Mouse (Mus musculus): ENCODE measurements around the gene Kcnj12.

Gene Kcnj12

DNA sequence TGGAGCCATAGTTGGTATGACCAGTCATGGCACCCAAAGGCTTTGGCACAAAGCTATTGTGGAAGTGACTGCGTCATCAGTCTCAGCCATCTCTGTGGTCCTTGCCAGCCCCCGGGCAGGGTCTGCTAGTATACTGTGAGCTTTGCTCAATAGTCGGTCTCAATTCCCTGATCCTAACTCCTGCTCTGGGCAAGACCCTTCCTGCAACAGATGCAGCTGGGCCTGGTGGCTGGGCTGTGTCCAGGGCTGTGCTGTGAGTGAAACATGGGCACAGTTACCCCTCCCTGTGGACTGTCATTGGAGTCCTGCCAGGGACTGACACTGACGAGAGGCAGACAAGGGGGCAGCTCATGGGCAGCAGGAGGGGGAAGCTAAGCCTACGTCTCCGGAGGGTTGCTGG lies 2.6 kb downstream of the Kcnj12 start:
- no peak for DNase-seq (ENCODE audit: low read depth, low spot score)

DNA sequence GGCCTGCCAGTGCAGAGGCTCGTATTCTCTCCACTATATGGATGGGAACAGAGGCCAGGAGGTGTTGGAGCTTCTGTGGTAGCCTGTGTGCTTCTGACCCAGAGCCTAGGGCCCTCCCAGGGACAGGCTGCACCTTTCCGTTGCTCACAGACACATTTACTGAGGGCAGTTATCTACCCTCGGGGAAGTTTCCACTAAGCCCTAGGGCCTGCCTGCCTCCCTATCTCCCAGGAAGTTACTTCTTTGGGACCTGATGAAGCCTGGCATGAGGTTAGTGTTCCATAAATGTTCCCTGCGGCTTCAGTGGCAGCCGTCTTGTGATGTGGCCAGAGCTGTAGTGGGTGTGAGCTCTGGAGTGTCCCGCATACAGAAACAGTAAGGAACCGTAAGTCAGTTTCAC lies 3.2 kb downstream of the Kcnj12 start:
- DNase-seq (ENCODE audit: low read depth, low spot score): no peak

DNA sequence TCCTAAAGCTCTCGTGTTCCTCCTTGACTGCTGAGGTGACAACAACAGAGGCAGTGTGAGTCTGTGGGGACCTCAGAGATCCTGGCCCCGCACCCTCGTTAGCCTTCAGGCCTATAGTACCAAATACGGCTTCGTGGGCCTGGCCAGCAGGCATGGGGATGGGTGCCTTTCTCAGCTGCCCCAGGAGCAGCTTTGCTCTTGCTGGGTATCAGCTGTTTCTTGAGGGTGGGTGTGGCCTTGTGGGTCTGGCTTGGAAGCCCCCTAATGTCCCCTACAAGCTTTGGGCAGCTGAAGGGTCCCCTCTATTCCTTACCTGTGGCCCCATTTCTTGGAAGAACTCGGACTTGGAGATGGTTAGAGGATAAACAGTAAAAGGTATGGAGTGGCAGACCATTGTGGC lies 4.0 kb downstream of the Kcnj12 start:
- DNase-seq (ENCODE audit: low read depth, low spot score): no peak

DNA sequence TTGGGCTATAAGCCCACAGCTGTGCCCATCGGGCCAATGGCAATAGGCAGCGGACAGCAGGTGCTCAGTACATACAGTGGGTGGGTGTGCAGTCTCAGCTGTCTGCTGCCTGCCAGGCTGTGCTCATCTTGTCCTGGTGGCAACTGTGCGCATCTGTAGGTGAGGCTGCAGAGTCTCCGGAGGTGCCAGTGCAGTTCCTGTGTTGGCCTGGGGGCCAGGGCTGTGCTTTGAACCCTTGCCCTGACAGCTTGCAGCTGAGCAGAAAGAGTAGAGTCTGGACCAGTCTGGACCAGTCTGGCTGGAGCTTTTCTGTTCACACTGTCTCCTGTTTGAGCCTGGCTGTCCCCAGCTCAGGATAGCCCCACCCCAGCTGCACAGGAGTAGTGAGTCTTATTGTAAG lies 4.8 kb downstream of the Kcnj12 start:
- DNase-seq (ENCODE audit: low read depth, low spot score): no peak

DNA sequence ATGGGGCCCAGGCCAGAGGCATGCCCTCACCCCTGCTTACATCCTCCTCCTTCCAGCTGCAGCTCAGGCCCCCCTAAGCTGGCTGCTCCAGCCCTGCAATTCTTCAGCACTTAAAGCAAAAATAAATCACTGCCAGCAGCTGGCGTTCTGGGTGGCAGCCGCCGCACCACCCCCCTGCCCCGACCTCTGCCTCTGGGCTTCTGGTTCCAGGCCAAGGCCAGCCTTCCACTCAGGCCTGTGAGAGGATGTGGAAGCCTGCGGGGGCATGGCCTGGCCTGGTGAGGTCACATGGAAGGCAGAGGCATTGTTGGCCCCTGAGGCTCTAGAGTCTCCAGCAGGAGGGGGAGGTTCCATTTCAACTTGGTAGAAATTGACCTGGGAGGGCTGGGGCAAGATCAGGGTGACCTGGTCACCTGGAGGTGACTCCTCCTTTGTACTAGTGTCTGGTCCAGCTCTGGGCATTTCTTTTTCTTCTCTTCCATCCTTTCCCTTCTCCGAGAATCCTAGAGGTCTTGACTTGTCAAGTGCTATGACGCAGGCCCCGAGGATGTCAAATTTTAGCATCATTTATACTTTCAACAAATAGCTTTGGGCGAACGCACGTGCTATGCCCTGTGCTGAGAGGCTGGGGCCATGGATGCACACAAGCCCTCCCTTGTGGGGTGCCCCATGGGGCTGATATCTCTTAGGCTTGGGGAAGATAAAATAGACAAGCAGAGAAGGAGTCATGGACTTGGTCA lies 6.0 kb downstream of the Kcnj12 start:
- no peak for DNase-seq (ENCODE audit: low read depth, low spot score)

DNA sequence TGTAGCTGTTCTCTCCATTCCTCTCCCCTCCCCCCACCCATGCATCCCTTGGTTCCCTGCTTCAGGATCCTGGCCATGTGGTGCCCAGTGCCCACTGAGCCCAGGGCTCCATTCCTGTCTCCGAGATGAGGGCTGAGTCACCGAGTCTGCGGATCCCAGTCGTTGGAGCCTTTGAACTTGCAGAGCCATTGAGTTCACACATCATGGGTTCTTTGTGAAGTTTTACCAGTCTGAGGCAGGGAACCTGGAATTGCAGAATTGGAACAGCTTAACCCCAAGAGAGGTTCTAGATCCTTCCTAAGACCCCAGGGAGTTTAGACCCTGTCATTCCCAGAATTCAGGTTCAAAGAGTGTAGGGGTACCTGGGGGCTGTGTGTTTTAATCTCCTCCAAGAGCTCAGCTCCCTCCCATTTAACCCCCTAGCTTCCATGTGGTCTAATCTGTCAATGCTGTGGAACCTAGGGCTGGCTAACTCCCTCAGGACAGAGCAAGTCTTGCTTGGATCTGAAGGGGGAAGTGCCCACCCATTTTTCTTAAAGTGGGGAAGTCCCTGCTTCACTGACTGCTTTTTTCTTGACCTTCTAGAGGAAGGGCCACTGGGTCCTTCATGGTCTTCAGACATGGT lies 6.9 kb downstream of the Kcnj12 start:
- DNase-seq (ENCODE audit: low read depth, low spot score): no peak

DNA sequence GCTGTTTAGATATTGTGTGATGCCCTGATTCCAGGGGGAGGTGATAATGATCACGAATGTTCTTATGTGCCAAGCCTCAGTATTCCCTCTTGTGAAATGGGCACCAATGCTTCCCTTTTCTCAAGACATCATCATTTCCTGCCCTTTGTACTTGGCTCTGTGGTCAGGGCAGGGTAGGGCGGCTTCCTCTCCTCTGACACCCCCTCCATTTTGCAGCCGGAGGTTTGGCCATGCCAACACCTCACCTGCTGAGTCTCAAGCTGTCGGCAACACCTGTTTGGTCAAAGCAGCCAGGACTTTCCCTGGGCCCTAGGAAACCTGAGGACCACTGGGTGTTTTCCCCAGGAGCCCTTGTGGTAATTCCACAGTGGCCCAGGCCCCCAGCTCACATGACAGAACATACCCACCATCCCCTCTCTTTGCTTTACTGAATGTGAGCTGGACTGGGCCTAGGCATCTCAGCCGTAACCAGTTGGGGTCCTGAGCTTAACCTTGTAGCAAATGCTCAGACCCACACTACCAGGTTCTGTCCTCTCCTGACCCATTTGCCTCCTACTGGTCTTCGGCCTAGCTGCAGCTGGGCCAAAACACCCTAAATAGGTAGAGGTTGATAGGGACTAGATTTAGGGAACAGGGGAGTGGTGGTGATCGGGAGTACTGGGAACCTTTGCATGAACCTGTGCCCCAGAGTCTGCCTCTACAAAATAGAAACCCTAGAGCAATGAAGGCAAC lies 7.7 kb downstream of the Kcnj12 start:
- DNase-seq (ENCODE audit: low read depth, low spot score): no peak

DNA sequence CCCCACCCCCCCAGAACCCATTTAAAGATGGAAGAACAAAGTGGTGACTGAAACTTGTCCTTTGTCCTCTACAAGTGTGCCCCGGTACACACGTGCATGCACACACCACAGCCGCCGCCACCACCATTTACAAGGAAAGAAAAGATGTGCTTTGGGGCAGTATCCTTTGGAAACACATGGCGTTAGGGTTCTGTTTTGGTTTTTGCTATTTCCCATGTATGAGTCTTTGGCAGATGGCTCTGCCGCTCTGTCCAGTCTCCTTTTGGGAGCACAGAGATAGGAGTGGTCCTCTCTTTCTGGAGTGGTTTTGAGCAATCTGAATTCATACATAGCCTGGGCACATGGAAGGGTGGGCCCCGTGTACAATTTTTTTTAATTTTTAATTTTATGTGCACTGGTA lies 8.8 kb downstream of the Kcnj12 start:
- no peak for DNase-seq (ENCODE audit: low read depth, low spot score)

DNA sequence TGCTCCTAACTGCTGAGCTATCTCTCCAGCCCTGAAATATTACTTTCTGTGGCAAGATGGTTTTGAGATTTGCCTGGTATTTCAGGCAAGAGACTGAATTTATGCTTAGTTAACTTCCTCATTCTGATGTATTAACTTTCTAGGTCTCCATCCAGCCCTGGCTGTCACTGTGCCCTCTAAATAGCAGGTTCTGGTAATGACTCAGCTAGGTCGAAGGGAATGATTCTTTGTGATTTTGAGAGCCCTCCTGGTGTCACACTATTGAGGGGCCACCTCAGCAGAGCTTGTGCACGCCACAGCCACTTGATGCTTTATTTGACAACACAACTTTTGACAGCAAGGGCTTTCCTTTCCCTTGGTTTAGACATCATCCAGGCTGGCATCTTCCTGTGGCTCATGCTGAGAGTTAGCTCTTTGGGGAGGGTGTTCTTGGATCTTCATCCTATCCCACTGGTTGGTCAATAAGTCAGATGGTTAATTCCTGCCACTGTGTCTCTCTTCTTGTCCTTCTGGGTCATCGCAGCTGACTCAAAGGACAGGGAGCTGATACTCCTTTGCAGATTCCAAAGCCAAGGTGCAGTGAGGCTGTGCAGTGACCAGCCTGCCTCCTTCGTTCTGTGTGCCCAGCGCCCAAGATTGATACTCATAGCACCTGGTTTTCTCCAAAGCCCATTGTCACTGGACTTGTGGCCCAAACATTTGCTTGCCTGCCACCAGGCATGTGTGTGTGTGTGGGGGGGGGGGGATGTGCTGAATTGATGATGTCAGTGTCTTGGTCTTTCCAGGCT lies 9.5 kb downstream of the Kcnj12 start:
- DNase-seq (ENCODE audit: low read depth, low spot score): no peak

DNA sequence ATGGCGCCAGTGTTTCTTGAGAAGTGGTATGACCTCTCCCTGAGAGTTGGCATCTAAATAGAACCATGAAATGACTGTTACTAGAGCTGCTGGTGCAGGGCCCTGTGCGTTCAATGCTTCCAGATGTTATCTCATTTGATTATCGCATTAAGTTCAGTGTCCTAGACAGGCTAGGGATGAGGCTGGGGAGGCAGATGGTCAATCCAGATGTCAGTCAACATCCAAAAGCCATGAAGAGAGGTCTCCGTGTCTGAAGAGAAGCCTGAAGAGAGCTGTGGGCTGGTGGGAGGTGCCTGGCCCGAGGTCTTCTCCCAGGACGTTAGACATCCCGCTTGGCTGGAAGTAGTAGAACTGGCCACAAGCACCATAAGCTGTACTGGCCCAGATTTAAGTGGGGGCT lies 10.1 kb downstream of the Kcnj12 start:
- no peak for DNase-seq (ENCODE audit: low read depth, low spot score)

DNA sequence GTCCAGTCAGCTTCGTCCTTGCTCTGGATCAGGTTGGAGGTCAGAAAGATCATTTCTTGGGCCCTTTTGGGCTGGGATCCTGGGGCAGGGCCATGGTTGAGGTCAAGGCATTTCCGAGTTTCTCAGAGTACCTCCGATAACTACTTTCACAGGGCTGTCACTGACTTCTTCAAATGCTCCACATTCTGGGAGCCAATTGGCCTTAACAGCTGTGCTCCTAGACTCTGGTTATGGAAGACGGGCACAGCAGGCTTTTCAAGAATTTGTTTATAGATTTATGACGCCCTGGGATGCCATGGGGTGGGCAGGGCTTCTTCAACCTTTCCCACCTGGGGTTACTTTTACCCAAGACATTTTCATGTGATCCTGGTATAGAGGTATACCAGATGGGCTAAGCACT lies 10.8 kb downstream of the Kcnj12 start:
- no peak for DNase-seq (ENCODE audit: low read depth, low spot score)

DNA sequence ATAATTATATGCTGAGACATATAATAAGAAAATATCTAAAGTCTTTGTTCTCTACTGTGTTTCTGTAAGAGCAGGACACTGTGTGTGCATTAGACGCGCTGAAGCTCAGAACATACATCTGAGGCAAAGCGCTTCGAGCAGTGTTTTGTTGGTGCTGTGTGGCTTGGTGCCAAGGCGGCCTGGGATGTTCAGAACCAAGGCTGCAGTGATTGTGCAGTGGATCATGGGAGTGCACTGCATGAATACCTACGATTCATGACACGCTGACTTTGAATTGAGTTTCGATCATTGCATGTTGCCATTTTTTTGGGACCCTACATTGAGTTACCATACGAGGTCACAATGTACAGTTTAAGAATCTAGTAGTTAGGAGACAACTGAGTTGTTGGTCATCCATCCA lies 14.3 kb downstream of the Kcnj12 start:
- no peak for DNase-seq (ENCODE audit: low read depth, low spot score)

DNA sequence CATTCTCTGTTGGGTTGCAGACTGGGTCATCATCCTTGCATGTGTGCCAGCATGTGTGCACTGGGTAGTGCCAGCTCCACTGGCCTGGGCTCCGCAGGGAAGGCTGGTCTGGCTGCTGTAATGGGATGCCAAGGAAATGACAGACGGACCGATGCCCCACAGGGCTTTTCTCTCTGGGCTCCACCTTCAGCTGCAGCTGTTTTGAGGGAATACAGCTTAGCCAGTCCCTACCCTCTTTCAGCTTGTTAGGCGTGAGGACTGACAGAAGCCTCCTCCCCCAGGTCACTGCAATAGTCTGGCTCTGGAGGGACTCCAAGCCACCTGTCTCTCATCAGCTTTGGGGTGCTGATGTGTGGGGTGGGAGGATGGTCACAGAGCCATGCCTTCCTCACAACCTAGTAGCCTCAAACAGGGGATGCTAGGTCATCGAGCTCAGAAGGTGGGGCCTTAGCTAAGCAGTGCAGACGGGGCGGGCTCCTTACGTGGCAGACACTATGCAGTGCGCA lies 16.0 kb downstream of the Kcnj12 start:
- DNase-seq (ENCODE audit: low read depth, low spot score): no peak

DNA sequence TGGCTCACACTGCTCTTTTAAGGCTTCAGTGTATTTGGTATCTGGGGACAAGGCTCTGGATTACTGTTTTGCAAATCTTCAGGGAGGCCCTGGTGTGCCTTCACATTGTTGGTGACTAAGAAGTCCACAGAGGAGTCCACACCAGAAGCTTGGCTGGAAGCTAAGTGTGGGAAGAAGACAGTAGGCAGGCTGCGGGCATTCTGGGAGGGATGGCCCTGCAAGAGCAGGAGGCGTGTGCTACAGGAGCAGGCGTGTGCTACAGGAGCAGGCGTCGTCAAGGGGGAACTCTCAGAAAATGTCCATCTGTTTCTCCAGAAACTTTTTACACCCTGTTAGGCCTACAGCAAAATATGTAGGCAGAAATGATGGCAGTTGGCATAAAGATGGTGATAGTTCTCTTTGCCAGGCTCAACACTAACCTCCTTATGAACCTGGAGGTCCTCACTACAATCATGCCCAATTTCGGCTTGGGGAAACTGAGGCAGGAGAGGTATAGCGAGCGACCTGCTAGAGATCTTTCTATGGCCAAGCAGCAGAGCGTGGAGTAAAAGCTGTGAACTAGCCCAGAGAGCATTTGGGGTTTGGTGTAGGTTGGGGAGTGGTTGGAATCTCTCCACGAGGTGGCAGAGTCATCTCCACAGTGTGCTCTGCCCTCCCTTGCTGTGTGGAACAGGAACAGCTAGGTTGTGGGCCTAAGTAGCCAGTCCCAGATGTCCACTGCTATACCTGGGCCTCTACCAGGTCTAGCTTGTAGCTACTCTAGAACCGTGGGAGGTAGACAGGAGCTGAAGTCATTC lies 18.7 kb downstream of the Kcnj12 start:
- no peak for DNase-seq (ENCODE audit: low read depth, low spot score)

DNA sequence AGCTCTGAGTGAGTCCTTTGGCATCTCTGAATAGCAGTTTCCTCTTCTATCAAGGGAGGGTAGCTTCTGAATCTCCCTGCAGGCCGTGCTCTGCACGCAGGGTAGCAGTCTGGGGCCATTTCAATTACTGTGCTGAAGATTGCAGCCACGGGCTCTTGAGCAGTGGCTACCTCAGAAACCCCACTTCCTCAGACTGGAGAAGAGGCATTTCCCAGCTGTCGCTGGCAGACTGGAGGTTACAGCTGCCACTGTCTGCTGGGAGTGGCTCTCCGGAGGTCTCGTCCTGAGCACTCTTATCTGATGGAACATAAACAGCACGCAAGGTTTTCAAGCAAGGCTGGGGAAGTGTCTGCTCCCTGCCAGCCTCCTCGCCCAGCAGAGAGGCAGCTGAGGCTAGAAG lies 20.2 kb downstream of the Kcnj12 start:
- DNase-seq (ENCODE audit: low read depth, low spot score): no peak

DNA sequence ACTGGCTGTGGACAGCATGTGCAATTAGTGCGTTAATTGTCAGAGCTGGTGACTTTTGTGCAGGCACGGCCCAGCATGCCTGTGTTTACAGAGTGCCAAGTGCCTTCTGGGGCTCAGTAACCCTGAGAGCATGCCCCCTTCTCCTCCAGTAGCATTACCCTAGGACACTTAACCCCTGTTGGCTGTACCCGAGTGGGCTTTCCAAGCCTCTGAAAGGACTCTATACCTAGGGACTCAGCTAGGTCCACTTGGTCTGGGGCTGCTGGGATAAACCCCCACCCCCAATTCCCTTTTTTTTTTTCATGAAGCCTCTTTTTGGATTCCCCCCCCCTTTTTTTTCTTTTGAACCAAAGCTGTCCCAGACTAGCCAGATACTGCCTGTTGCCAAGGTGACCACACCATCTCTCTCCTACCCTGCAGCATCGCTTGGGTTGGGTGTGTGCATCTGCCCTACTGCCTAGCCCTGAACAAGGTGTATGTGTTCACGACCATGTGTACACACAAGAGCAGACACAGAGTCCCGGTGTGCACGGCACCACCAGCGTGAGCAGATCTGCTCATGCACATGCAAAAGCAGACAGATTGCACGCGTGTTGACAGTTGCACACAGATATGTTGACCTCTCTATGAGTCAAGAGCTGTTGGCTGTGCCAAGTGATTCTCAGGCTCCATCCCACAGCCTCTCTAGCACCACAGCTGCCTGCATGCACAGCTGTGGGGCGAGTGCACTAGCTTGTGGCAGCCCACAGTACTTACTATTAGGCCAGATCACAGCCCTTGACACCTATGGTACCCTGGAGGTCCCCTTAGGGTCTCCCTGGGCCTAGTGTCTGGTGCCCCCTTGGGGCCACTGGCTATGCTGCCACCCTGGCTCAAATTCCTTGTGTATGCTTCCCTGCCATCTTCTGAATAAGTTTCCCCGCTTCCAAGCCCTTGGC lies 21.0 kb downstream of the Kcnj12 start:
- DNase-seq (ENCODE audit: low read depth, low spot score): no peak

DNA sequence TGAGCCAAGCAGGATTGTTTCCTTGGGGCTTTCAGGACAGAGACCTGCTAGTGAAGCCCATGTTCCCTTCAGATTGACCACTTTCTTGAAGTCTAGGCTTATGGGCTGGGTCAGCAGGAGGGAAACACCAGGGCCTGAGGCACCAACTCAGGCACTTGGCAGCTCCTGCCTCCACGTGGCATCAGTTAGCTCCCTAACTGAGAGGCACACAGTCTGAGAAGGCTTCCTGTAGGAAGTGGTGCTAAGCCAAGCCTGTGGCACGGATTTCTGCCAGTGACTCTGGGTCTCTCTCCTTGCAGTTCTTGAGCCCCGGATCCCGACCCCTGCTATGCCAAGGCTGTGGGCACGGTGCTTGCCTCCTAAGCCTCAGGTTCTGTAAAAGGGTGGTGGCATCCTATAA lies 22.4 kb downstream of the Kcnj12 start:
- DNase-seq (ENCODE audit: low read depth, low spot score): no peak

DNA sequence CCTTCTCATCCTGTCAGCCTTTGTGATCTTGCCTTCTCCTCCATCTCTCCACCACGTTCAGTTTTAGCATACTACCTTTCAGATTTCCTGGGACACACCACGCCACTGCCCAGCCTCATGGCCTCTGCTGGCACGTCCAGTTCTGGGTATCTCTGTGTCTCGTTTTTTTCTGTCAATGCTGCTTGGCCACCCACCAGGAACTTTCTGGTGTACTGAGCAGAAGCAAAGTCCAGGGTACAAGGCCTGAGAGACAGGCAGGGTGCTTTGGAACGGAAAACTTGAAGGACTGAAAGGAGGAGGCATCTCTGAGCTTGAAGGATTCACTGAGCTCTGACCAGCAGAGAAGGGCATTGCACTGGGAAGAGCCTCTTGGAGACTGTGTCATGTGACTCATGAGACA lies 25.1 kb downstream of the Kcnj12 start:
- DNase-seq (ENCODE audit: low read depth, low spot score): no peak

DNA sequence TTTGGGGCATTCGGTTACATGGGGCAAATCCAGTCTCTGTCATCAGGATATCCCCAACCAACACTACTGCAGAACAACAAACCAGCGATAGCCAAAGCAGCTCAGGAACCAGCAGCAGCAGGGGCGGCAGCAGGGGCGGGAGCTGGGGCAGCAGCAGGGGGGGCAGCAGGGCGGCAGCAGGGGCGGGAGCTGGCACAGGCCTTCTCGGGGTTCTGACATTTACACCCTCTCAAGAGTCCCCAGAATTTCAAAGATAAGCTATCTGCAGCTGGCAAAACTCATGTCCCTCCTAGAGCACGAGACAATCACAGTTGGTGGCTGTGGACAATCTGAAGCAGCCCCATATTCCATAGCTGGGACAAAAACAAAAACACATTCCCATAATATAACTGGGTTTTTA lies 28.8 kb downstream of the Kcnj12 start:
- no peak for DNase-seq (ENCODE audit: low read depth, low spot score)

DNA sequence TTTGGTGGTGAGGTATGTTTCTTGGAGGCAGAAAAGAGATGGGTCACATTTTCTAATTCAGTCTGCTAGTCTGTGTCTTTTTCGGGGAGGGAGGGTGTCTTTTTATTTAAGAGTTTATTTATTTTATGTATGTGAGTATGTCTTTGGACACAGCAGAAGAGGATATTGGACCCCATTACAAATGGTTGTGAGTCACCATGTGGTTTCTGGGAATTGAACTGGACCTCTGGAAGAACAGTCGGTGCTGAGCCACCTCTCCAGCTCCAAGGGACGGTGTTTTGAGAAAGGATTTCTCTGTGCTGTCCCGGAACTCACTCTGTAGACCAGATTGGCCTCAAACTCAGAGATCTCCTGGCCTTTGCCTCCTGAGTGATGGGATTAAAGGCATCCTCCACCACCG lies 34.5 kb downstream of the Kcnj12 start:
- no peak for DNase-seq (ENCODE audit: low read depth, low spot score)

Measured in retina, postnatal 7 days (tissue).